Mouse (Mus musculus): ENCODE measurements around the gene Fam189b. TPM values are rescaled to one million over a fixed set of nuclear protein-coding genes. Genes with fewer than 3 reads are reported as not detected.
"Not testable (repeated sequence)": the region's sequence is repeated elsewhere in the genome, so short reads cannot be mapped to it uniquely, and the experiment has no call there.

Fam189b gene
- polyA plus RNA-seq, 1 experiment from 2014 or later: 18.5 TPM

DNA sequence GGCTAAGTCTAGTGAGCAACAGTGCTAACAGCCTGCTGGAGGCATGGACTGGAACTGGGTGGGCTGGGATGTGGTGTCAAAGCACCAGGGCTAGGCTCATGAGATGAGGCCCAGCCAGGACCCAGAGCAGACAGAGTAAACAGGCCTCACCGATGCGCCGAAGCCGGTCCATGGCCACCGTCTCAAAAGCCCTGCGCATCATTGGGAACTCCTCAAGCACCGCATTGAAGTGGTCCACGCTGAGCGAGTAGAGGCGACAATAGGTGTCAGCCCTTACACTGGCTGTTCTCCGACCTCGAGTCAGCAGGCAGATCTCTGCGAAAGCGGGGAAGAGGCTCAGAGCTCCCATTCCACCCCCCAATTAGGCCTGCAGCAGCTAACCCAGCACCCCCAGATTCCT, 34.4 kb upstream of the Fam189b start:
- Histone ChIP-seq H3K9ac (ENCODE audit: low read depth, low read length) (no peak overlapping the region), H3K4me1 (replicated peaks; ENCODE audit: control insufficient read depth, insufficient read depth, low read length) (peaks cover 4% of the 10 kb centered on the region), H3K27ac (ENCODE audit: low read depth, low read length) (no peak overlapping the region), H3K36me3 (ENCODE audit: control insufficient read depth, insufficient read depth, low read length) (no peaks in the 10 kb centered on the region), H3K4me3 (ENCODE audit: low read depth, low read length) (no peak overlapping the region), H3K4me2 (replicated peaks; ENCODE audit: low read depth, low read length) (no peak overlapping the region), H3K27me3 (ENCODE audit: control insufficient read depth, insufficient read depth, low read length) (no peaks in the 10 kb centered on the region; the same call in 1 of the 2 replicates), H3K9me3 (ENCODE audit: control insufficient read depth, low read length) (no peaks in the 10 kb centered on the region)
- DNase-seq (ENCODE audit: low spot score) (no peak), ATAC-seq (ENCODE audit: low FRiP score) (no peak)
- 72% methylated on average over 14 of the region's 14 CpGs for WGBS

DNA sequence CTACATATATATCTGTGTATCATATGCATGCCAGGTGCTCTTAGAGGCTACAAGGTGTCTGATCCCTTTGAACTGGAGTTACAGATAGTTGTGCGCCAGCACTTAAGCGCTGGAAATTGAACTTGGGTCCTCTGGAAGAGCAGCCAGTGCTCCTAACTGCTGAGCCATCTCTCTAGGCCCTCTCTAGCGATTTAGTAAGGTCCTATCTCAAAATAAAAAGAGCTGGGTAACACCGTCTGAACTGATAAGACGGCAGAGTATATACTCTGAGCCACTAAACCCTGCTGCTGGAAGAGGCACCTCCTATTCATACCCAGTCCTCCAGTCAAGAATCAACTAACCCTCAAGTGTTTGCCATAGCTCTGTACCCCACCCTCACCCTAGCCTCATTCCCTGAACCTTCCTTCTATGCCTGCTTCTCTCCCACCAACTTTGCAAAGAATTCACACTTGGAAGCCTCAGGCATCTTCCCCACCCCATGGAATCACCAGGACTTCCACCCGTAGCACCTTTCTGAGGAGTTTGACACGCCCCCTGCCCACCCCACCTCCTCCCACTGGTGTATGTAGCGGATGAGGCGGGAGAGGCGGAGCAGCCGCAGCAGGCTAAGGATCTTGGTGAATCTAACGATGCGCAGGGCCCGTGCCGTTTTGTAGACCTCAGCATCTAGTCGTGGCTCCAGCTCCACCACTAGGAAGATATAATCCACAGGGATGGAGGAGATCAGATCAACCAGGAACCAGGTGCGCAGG, 30.7 kb upstream of the Fam189b start:
- DNase-seq (ENCODE audit: low spot score) (no peak), ATAC-seq (ENCODE audit: low FRiP score) (no peak)
- WGBS: 61% methylated on average over 17 of the region's 17 CpGs
- no peak overlapping the region for H3K4me2 ChIP-seq (replicated peaks; ENCODE audit: low read depth, low read length)
- peaks cover 4% of the 10 kb centered on the region for H3K4me1 ChIP-seq (replicated peaks; ENCODE audit: control insufficient read depth, insufficient read depth, low read length)
- no peaks in the 10 kb centered on the region; the same call in 1 of the 2 replicates for H3K27me3 ChIP-seq (ENCODE audit: control insufficient read depth, insufficient read depth, low read length)
- no peaks in the 10 kb centered on the region for H3K9me3 ChIP-seq (ENCODE audit: control insufficient read depth, low read length)
- no peaks in the 10 kb centered on the region for H3K36me3 ChIP-seq (ENCODE audit: control insufficient read depth, insufficient read depth, low read length)
- H3K9ac ChIP-seq (ENCODE audit: low read depth, low read length): no peak overlapping the region
- H3K27ac ChIP-seq (ENCODE audit: low read depth, low read length): no peak overlapping the region
- no peak overlapping the region for H3K4me3 ChIP-seq (ENCODE audit: low read depth, low read length)

DNA sequence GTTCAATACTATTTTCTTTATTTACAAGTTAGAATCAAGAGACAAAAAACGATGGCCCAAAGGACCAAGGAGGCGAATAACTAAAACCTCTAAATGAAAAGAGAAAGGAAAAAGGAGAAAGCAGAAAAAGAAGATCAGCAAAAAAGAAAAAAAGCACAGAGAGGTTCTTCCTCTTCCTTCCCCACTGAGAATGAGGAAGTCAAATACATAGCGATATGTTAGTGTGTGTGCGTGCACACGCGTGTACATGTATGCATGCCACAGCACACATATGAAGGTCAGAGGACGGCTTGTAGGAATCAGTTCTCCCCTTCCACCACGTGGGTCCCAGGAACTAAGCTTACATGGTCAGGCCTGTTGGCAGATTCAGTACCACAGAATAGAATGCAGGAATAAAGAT, 26.0 kb upstream of the Fam189b start:
- DNase-seq (ENCODE audit: low spot score): no peak
- Histone ChIP-seq H3K27ac (ENCODE audit: low read depth, low read length) (no peak overlapping the region), H3K4me3 (ENCODE audit: low read depth, low read length) (no peak overlapping the region), H3K36me3 (ENCODE audit: control insufficient read depth, insufficient read depth, low read length) (no peaks in the 10 kb centered on the region), H3K4me2 (replicated peaks; ENCODE audit: low read depth, low read length) (no peak overlapping the region), H3K9ac (ENCODE audit: low read depth, low read length) (no peak overlapping the region), H3K9me3 (ENCODE audit: control insufficient read depth, low read length) (no peaks in the 10 kb centered on the region), H3K27me3 (ENCODE audit: control insufficient read depth, insufficient read depth, low read length) (no peaks in the 10 kb centered on the region), H3K4me1 (replicated peaks; ENCODE audit: control insufficient read depth, insufficient read depth, low read length) (0 out of 2 replicates have a peak, but pooled peaks cover 2% of the 10 kb centered on the region)
- WGBS: 90% methylated on average over 8 of the region's 8 CpGs
- no peak for ATAC-seq (ENCODE audit: low FRiP score)

DNA sequence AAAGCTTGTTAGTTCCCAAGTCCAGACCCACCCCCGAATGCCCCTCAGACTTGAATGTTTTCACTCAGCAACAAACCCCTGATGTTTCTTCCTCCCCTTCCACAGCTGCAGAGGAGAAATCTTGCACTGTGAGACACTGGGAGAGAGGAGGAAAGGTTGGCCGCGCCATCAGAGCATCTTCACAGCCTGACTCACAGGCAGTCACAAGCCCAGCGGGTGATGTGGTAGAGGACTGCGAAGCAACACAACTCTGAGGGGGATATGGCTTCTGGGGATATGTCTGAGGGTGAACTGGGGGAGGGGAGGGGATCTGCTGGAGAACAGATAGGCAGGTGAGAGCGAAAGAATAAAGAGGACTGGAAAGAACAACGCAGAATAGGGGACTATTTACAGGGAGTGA, 24.3 kb upstream of the Fam189b start:
- no peak for DNase-seq (ENCODE audit: low spot score)
- no peaks in the 10 kb centered on the region for H3K36me3 ChIP-seq (ENCODE audit: control insufficient read depth, insufficient read depth, low read length)

DNA sequence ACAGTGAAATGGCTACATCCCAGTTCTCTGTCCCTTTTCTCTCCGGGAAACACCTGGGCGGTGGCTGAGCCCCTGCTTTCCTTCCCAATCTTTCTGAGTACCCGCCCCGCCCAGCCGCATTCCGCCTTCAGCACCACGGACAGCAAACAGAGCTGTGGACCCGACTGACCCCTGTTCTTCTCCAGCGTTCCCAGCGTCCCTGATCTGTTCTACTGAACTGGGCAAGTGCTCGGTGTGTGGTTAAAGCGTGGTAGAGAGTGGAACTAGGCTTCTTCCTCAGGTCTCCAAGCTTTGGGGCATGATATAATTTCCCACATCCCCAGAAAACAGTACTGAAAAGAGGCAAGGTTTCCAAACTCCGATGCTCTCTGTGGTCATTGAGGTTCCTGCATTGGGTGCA, 23.7 kb upstream of the Fam189b start:
- Histone ChIP-seq H3K9me3 (ENCODE audit: control insufficient read depth, low read length) (no peaks in the 10 kb centered on the region), H3K4me3 (ENCODE audit: low read depth, low read length) (peak overlapping the region; percentile 70), H3K4me1 (replicated peaks; ENCODE audit: control insufficient read depth, insufficient read depth, low read length) (0 out of 2 replicates have a peak, but pooled peaks cover 4% of the 10 kb centered on the region), H3K4me2 (replicated peaks; ENCODE audit: low read depth, low read length) (peak overlapping the region; percentile 96), H3K36me3 (ENCODE audit: control insufficient read depth, insufficient read depth, low read length) (no peaks in the 10 kb centered on the region), H3K27ac (ENCODE audit: low read depth, low read length) (no peak overlapping the region), H3K27me3 (ENCODE audit: control insufficient read depth, insufficient read depth, low read length) (no peaks in the 10 kb centered on the region), H3K9ac (ENCODE audit: low read depth, low read length) (peak overlapping the region; percentile 74)
- 0 out of 2 replicates have a peak, but pooled peaks have one; percentile 10 for ATAC-seq (ENCODE audit: low FRiP score)
- DNase-seq (ENCODE audit: low spot score): peak; percentile 75
- 1% methylated on average over 13 of the region's 13 CpGs for WGBS

More for the DNA sequence above, 24.3 kb upstream of the Fam189b start:
- Histone ChIP-seq H3K27me3 (ENCODE audit: control insufficient read depth, insufficient read depth, low read length) (no peaks in the 10 kb centered on the region), H3K9me3 (ENCODE audit: control insufficient read depth, low read length) (no peaks in the 10 kb centered on the region), H3K9ac (ENCODE audit: low read depth, low read length) (peak overlapping the region; percentile 74; the same call in 1 of the 2 replicates), H3K4me3 (ENCODE audit: low read depth, low read length) (peak overlapping the region; percentile 70), H3K4me1 (replicated peaks; ENCODE audit: control insufficient read depth, insufficient read depth, low read length) (0 out of 2 replicates have a peak, but pooled peaks cover 2% of the 10 kb centered on the region), H3K27ac (ENCODE audit: low read depth, low read length) (no peak overlapping the region), H3K4me2 (replicated peaks; ENCODE audit: low read depth, low read length) (peak overlapping the region; percentile 96)
- no peak for ATAC-seq (ENCODE audit: low FRiP score)
- WGBS: 24% methylated on average over 7 of the region's 7 CpGs

DNA sequence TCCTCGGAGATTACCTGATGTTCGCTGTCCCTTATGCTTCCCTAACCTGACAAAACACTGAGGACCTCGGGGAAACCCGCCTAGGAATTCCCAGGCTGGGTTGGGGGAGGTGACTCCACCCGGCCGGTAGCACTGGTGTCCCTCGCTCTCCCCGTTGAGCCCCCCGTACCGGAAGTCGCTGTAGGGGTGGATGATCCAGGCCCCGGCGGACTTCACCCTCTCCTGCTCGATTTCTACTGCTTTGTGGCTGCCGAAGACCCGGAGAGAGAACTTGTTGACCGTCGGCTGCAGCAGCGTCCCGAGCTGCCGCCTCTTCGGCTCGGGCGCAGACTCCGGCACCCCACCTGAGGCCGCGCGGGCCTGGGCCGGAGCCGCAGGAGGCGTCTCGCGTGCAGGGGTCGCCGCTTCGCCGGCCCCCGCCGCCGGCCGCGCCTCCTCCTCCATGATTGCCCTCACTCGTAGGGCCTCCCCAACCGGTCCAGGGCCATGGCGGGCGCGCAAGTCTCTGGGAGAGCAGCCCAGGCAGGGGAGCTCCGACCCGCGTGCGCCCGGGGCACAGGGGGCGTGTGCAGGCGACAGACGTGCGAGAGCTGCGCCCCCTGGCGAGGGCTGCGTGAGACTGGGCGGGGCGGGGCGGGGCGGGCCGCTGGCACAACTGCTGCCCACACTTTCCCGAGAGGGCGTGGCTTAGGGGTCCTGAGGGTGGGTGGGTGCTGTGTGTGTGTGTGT, 23.2 kb upstream of the Fam189b start, which contains the start of gene Hcn3:
Gene Hcn3, minus strand, starts transcription at position 581 of the 729 bp plus-strand sequence.
- Histone ChIP-seq H3K27ac (ENCODE audit: low read depth, low read length) (no peak within 1 kb of the TSS; the same call in 1 of the 2 replicates), H3K4me2 (replicated peaks; ENCODE audit: low read depth, low read length) (peak within 1 kb of the TSS; percentile 96), H3K4me3 (ENCODE audit: low read depth, low read length) (peak within 1 kb of the TSS; percentile 70), H3K36me3 (ENCODE audit: control insufficient read depth, insufficient read depth, low read length) (no peaks in the 10 kb centered on the region), H3K9ac (ENCODE audit: low read depth, low read length) (peak within 1 kb of the TSS; percentile 74), H3K4me1 (replicated peaks; ENCODE audit: control insufficient read depth, insufficient read depth, low read length) (0 out of 2 replicates have a peak, but pooled peaks cover 4% of the 10 kb centered on the region), H3K9me3 (ENCODE audit: control insufficient read depth, low read length) (no peaks in the 10 kb centered on the region), H3K27me3 (ENCODE audit: control insufficient read depth, insufficient read depth, low read length) (no peaks in the 10 kb centered on the region)
- WGBS: 0% methylated on average over 49 of the region's 66 CpGs
- peak; percentile 84 for ATAC-seq (ENCODE audit: low FRiP score)
- DNase-seq (ENCODE audit: low spot score): peak; percentile 88

DNA sequence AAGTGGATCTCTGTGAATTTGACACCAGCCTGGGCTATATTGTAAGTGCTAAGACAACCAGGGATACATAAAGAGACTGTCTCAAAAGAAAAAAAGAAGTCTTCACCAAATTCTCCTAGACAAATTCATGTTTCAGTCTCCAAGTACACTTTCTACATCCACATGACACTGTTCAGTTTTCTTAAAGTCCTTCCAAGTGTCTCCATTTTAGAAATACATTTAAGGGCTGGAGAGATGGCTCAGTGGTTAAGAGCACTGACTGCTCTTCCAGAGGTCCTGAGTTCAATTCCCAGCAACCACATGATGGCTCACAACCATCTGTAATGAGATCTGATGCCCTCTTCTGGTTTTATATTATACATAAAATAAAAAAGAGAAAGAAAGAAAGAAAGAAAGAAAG, 21.7 kb upstream of the Fam189b start:
- H3K9me3 ChIP-seq (ENCODE audit: control insufficient read depth, low read length); H3K36me3 ChIP-seq (ENCODE audit: control insufficient read depth, insufficient read depth, low read length); DNase-seq (ENCODE audit: low spot score); ATAC-seq (ENCODE audit: low FRiP score); H3K27ac ChIP-seq (ENCODE audit: low read depth, low read length); H3K4me3 ChIP-seq (ENCODE audit: low read depth, low read length); H3K4me2 ChIP-seq (replicated peaks; ENCODE audit: low read depth, low read length); H3K4me1 ChIP-seq (replicated peaks; ENCODE audit: control insufficient read depth, insufficient read depth, low read length); H3K9ac ChIP-seq (ENCODE audit: low read depth, low read length); H3K27me3 ChIP-seq (ENCODE audit: control insufficient read depth, insufficient read depth, low read length): not testable (repeated sequence)

DNA sequence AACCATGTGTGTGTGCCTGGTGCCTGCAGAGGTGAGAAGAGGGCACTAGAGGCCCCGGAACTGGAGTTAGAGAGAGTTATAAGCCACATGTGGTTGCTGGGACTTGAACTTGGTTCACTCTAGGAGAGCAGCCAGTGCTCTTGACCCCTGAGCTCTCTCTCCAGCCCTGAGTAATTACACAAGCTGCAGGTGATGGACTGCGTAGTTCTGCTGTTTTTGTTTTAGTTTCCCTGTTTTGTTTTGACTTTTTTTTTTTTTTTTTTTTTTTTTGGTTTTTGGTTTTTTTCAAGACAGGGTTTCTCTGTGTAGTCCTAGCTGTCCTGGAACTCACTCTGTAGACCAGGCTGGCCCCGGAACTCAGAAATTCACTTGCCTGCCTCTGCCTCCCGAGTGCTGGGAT, 21.2 kb upstream of the Fam189b start:
- WGBS: 82% methylated on average over 4 of the region's 4 CpGs
- ATAC-seq (ENCODE audit: low FRiP score): no peak
- H3K9ac ChIP-seq (ENCODE audit: low read depth, low read length): no peak overlapping the region

More for the DNA sequence above, 21.2 kb upstream of the Fam189b start:
- no peaks in the 10 kb centered on the region for H3K9me3 ChIP-seq (ENCODE audit: control insufficient read depth, low read length)
- H3K36me3 ChIP-seq (ENCODE audit: control insufficient read depth, insufficient read depth, low read length): no peaks in the 10 kb centered on the region
- no peak for DNase-seq (ENCODE audit: low spot score)
- no peak overlapping the region for H3K4me3 ChIP-seq (ENCODE audit: low read depth, low read length)
- no peak overlapping the region for H3K4me2 ChIP-seq (replicated peaks; ENCODE audit: low read depth, low read length)
- peaks cover 4% of the 10 kb centered on the region; the same call in 1 of the 2 replicates for H3K4me1 ChIP-seq (replicated peaks; ENCODE audit: control insufficient read depth, insufficient read depth, low read length)
- H3K27ac ChIP-seq (ENCODE audit: low read depth, low read length): no peak overlapping the region
- H3K27me3 ChIP-seq (ENCODE audit: control insufficient read depth, insufficient read depth, low read length): no peaks in the 10 kb centered on the region

Measured in hindbrain, embryonic 11.5 days (tissue).